Mouse (Mus musculus): Measurements from ENCODE around the gene Bcas3.
A peak's percentile ranks its signal among the peaks of the same experiment; 100 is the strongest.
"Not testable (repeated sequence)": the region's sequence is repeated elsewhere in the genome, so short reads cannot be mapped to it uniquely, and the experiment has no call there.

Bcas3 gene

GRCm38 (mm10) chr11:85712026-85712804 is 359.2 kb downstream of the Bcas3 start:
- no peak for DNase-seq (ENCODE audit: low spot score)

GRCm38 (mm10) chr11:85712860-85713813 is 360.2 kb downstream of the Bcas3 start:
- DNase-seq (ENCODE audit: low spot score) = peak; percentile 64

GRCm38 (mm10) chr11:85713814-85714208 is 360.8 kb downstream of the Bcas3 start:
- DNase-seq (ENCODE audit: low spot score) = no peak

GRCm38 (mm10) chr11:85714312-85714931 is 361.5 kb downstream of the Bcas3 start:
- DNase-seq (ENCODE audit: low spot score) = no peak

- not testable (repeated sequence) for DNase-seq (ENCODE audit: low spot score)
These were observed 363.8 kb downstream of the Bcas3 start for GRCm38 (mm10) chr11:85716730-85717129.

GRCm38 (mm10) chr11:85719091-85719490 is 366.1 kb downstream of the Bcas3 start:
- DNase-seq (ENCODE audit: low spot score) = no peak

- DNase-seq (ENCODE audit: low spot score) = no peak
These were observed 366.8 kb downstream of the Bcas3 start for GRCm38 (mm10) chr11:85719766-85720165.

GRCm38 (mm10) chr11:85720269-85720773 is 367.4 kb downstream of the Bcas3 start:
- DNase-seq (ENCODE audit: low spot score) = no peak

GRCm38 (mm10) chr11:85721986-85722385 is 369.0 kb downstream of the Bcas3 start:
- DNase-seq (ENCODE audit: low spot score) = no peak

GRCm38 (mm10) chr11:85724159-85724558 is 371.2 kb downstream of the Bcas3 start:
- no peak for DNase-seq (ENCODE audit: low spot score)

GRCm38 (mm10) chr11:85729725-85730124 is 376.8 kb downstream of the Bcas3 start:
- no peak for DNase-seq (ENCODE audit: low spot score)

GRCm38 (mm10) chr11:85732462-85733012 is 379.6 kb downstream of the Bcas3 start:
- no peak for DNase-seq (ENCODE audit: low spot score)

- DNase-seq (ENCODE audit: low spot score) = no peak
These were observed 380.6 kb downstream of the Bcas3 start for GRCm38 (mm10) chr11:85733577-85733976.

GRCm38 (mm10) chr11:85734317-85735211 is 381.6 kb downstream of the Bcas3 start:
- no peak for DNase-seq (ENCODE audit: low spot score)

- no peak for DNase-seq (ENCODE audit: low spot score)
These were observed 384.3 kb downstream of the Bcas3 start for GRCm38 (mm10) chr11:85737227-85737626.

- no peak for DNase-seq (ENCODE audit: low spot score)
These were observed 384.9 kb downstream of the Bcas3 start for GRCm38 (mm10) chr11:85737893-85738292.

GRCm38 (mm10) chr11:85738585-85738984 is 385.6 kb downstream of the Bcas3 start:
- DNase-seq (ENCODE audit: low spot score) = no peak

GRCm38 (mm10) chr11:85739266-85739977 is 386.5 kb downstream of the Bcas3 start:
- DNase-seq (ENCODE audit: low spot score) = peak; percentile 38

GRCm38 (mm10) chr11:85746373-85746772 is 393.4 kb downstream of the Bcas3 start:
- DNase-seq (ENCODE audit: low spot score) = no peak

GRCm38 (mm10) chr11:85748891-85749290 is 395.9 kb downstream of the Bcas3 start:
- DNase-seq (ENCODE audit: low spot score) = no peak
